Mouse (Mus musculus) heart, postnatal 14 days (tissue): Measurements from ENCODE around the gene Hddc2. TPM values are rescaled to one million over a fixed set of nuclear protein-coding genes. Genes with fewer than 3 reads are reported as not detected.
"Not testable (repeated sequence)": the region's sequence is repeated elsewhere in the genome, so short reads cannot be mapped to it uniquely, and the experiment has no call there.

Experiments
- DNase-seq, 2 experiments: peaks; one replicate each; pipeline ENCODE4 v3.0.0; 2021 to 2022
- intact Hi-C: fragments of 180-260 bp; cut with DNase I; formaldehyde crosslinking; loops from one replicate; pipeline ENCODE4 v1.15.1; 2025
- total RNA-seq, 2 experiments: library from RNA; stranded (reverse); gene quantifications; 2 replicates each; pipeline ENCODE4 v1.2.3; 2021

Hddc2 gene
- total RNA-seq, 2 experiments from 2014 or later: 9.3 to 10.7 TPM

DNA sequence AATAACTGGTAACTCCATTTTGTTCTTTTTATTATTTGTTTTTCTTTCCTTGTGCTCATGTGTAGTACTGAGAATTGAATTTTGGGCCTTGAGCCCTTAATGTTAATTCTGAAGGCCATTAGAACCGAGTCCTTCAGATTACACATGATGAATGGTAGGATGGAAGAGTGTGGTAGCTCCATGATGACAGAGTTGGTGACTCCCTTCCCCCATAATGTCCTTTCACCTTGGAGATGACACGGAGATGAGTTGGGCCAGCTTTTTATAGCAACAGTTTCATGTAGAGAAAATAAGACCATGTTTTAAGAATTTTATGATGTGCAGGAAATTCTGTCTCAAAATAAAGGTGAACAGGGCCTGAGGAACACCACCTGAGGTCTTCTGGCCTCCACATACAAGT lies 37.9 kb downstream of the Hddc2 start:
- no peak for DNase-seq
- intact Hi-C loops: no loop called here

DNA sequence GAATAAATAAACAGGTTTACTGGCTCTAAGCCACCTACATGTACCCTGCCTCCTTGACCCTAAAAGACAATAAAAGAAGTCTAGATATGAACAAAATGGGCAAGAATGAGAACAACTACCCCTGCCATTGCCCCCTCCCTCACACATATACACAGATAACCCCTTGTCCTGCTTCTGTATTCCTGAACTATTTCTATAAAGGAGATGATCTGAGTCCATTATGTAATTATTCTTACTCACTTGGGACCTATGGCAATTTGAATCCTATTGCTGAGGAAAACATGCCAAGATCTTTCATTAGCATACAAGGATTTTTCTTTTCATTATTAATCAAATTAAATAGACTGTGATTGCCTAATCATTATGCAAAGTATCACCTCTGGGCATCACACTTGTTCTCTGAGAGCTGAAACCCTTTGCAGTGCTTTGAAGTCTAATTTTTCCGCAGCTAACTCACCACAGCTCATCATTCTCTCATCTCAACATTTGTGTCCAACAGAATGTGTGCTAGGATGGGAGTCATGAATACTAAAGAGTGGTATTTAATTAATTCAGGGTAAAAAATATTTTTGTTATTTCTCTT lies 39.8 kb downstream of the Hddc2 start:
- no peak for DNase-seq
- intact Hi-C loops: no loop called here

DNA sequence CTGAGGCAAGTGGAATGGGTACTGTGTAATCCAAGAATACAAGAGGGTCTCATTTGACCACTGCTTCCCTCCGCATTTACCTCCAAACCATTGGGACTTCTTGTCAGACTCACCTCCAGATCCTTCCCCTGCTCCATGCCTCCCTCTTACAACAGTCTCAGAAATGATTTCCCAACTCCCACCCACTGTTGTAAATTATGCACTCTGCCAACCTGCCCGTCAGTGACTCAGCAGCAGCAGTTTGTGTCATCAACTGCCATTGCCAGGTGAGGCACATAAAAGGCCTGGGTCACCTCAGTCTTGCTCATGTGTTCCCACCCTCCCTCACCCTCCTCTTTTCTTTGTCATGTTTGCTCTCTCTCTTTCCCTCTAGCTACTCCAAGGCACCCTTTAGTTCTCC lies 41.0 kb downstream of the Hddc2 start:
- no peak for DNase-seq
- intact Hi-C loops: no loop called here

DNA sequence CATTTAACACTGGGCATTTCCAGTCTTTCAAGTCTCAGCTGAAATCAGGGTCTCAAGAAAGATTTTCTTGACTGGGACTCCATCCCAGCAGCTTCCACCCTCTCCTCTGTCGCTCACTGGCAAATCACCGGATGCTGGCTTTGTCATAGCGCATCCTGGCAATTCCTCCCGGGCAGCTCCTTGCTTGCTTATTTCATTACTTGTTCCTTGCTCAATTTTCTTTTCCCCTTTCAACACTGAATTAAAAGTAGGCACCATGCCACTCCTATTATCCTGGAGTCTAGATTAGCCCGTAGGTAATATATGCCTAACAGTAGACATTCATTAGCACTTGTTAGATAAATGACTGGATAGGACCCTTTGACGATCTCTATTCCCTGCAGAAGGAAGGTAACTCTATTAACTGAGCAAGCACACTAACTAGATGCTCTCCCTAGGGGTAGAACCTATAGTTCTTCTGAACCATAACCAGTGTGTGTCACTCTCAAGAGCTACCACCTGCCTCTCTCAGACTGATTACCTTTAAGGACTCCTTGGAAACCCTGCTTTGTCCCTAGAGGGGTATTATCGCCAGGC lies 41.8 kb downstream of the Hddc2 start:
- DNase-seq: no peak
- intact Hi-C loops: no loop called here

DNA sequence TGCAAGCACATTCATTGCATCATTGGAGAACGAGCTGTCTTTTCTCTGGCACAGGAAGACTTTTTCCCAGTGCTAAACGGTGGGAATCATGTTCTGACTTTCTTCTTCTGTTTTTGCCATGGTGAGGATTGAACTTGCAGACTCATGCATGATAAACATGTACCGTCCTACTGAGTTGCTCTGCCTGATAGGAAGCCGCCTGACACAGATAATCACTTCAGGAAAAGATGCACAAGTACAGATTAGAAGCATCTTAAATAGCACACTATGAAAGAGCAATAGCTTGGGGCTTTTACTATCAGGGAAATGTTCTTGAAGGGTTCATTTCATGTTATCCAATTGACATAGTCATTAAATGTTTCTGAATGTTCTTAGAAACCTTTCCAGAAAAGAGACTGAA lies 46.6 kb downstream of the Hddc2 start:
- intact Hi-C loops: no loop called here
- DNase-seq: no peak

DNA sequence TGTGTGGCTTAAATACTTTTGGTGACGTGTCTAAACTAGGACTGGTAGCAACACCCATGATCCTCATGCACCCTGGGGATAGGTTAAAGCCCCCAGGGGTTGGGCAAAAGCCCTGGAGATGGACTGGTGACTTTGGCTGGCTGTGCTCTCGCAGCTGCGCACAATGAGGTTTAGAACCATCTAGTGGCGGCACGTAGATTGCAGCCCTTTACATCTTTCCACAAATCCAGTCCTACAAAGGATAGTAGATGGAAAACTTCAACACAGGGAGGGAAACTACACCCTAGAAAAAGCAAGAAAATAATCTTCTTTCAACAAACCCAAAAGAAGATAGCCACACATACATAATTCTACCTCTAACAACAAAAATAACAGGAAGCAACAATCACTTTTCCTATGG lies 57.0 kb downstream of the Hddc2 start:
- intact Hi-C loops, DNase-seq: not testable (repeated sequence)

Other genes starting within 250 kb of the Hddc2 start
- 1 to 10 TPM; 2.1 to 2.7 TPM for gene Tpd52l1, start 132.6 kb downstream of the Hddc2 start, total RNA-seq